Mouse (Mus musculus) myocyte (in vitro differentiated cells): ENCODE data around the gene Gpx7.

Experiments used
- CEBPB ChIP-seq: IDR thresholded peaks from 2 replicates; pipeline ENCODE4 v1.6.1; 2011; ENCODE audit warnings: mild to moderate bottlenecking, moderate library complexity; ENCODE audit not compliant: poor library complexity, insufficient read depth, severe bottlenecking
- E2F4 ChIP-seq: IDR thresholded peaks from one replicate; pipeline ENCODE4 v1.6.1; 2011; ENCODE audit warnings: mild to moderate bottlenecking, control low read depth, moderate library complexity; ENCODE audit not compliant: insufficient read depth
- MAX ChIP-seq: IDR thresholded peaks from one replicate; pipeline ENCODE4 v1.6.1; 2011; ENCODE audit warnings: low read depth, mild to moderate bottlenecking, control low read depth
- MYOD1 ChIP-seq, 3 experiments: IDR thresholded peaks; one replicate each; pipeline ENCODE4 v1.6.1; 2011; ENCODE audit warnings: control low read depth in 2 of 3, low read depth in 2 of 3, mild to moderate bottlenecking in 2 of 3, moderate library complexity in 1 of 3; ENCODE audit not compliant: insufficient read length in 2 of 3, control insufficient read depth in 1 of 3
- MYOG ChIP-seq, 3 experiments: IDR thresholded peaks; one replicate each; pipeline ENCODE4 v1.6.1; 2011; ENCODE audit warnings: control low read depth in 2 of 3, low read depth in 2 of 3, mild to moderate bottlenecking in 2 of 3; ENCODE audit not compliant: insufficient read length in 2 of 3, control insufficient read depth in 1 of 3, insufficient read depth in 1 of 3
- POLR2A ChIP-seq: IDR thresholded peaks from one replicate; pipeline ENCODE4 v1.6.1; 2011; ENCODE audit warnings: low read depth, mild to moderate bottlenecking, control low read depth, moderate library complexity; ENCODE audit not compliant: insufficient read length
- POLR2AphosphoS2 ChIP-seq: IDR thresholded peaks from one replicate; pipeline ENCODE4 v1.6.1; 2011; ENCODE audit warnings: low read depth, control low read depth; ENCODE audit not compliant: insufficient read length
- TCF3 ChIP-seq: IDR thresholded peaks from one replicate; pipeline ENCODE4 v1.6.1; 2011; ENCODE audit warnings: low read depth, control low read depth; ENCODE audit not compliant: insufficient read length
- USF1 ChIP-seq: IDR thresholded peaks from one replicate; pipeline ENCODE4 v1.6.1; 2011; ENCODE audit warnings: low read depth, mild to moderate bottlenecking, control low read depth, moderate library complexity

- TF ChIP-seq MYOG (IDR thresholded peaks at IDR 0.05; ENCODE audit: control insufficient read depth in 1 of 3, insufficient read depth in 1 of 3, insufficient read length in 2 of 3, low read depth in 2 of 3) (no peak), POLR2A (no peak), MAX (no peak), TCF3 (no peak), MYOD1 (IDR thresholded peaks at IDR 0.05; ENCODE audit: control insufficient read depth in 1 of 3, insufficient read length in 2 of 3, low read depth in 2 of 3) (no peak), USF1 (no peak), E2F4 (no peak), CEBPB (no peak), POLR2AphosphoS2 (no peak)
Observed at GRCm38 (mm10) chr4:108388741-108389140, 18.0 kb downstream of the Gpx7 start.
